Mouse (Mus musculus) 416B (cell line): ENCODE results near the gene Hint1.
"Not testable (repeated sequence)": the region's sequence is repeated elsewhere in the genome, so short reads cannot be mapped to it uniquely, and the experiment has no call there.

ENCODE experiments used
- DNase-seq: peaks from one replicate; pipeline ENCODE4 v3.0.0; 2011; ENCODE audit warnings: low read depth

The Hint1 gene

GRCm38 (mm10) chr11:54896646-54897045 lies 30.5 kb downstream of the Hint1 start:
- not testable (repeated sequence) for DNase-seq

GRCm38 (mm10) chr11:54897470-54897869 lies 31.3 kb downstream of the Hint1 start:
- DNase-seq, result no peak

DNA sequence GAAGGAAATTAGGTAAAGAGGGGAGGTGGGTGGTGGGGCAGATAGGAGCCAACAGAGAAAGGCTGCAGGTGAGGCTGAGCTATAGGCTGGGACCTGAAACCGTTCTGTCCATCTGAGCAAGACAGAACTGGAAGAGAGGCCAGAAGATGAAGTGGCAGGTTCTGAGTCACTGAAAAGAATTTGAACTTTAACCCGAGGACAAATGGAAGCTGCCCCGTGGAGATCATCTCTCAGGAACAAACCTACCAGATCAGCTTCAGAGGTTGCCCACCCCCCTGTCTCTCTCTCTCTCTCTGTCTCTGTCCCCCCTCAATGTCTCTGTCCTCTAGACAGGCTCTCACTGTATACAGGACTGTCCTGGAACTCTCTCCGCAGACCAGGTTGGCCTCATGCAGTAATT lies 33.5 kb downstream of the Hint1 start:
- no peak for DNase-seq

DNA sequence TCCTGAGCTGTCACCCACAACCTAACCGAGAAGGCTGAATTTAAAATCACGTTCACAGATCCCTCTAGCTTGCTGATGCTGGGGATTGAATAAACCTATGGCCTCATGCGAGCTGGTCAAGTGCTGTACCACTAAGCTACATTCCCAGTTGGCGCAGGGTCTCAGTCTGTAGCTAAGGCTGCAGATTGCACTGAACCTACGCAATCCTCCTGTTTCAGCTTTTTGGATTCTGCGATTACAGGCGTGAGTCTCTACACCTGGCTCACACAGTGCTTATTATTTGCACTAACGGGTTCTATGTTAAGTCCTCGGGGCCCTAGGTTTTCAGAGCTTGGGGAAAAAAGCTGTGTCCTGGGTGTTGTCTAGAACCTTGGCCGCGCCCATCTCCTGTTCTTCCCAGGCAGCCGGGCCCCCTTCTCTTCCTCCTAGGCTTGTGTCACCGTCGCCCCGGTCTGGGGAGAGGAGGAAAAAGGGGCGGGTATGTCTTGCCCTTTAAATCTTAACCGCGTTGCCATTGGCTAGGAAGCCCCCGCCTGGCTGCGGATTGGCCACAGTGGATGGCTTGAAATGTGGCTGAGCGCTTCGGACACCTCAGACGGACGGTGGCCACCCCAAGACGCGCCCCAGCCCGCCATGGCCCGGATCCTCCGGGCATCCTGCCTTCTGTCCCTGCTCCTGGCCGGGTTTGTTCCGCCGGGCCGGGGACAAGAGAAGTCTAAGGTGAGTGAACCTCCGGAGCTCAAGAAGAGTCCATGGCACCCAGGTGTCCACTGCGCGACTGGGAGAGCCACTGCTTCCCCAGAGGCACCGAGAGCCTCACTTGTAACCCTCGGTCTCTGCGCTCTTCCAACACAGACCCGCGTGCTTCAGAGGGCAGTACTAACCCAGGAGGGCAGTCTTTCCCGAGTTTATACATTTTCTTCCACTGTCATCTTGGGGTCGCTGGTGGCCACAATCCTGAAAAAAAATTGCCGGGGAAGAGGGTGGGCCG lies 36.4 kb downstream of the Hint1 start, which contains the start of gene Gpx3:
Gpx3 (plus strand) TSS at position 121 of the 991 bp plus-strand sequence.
- no peak for DNase-seq

DNA sequence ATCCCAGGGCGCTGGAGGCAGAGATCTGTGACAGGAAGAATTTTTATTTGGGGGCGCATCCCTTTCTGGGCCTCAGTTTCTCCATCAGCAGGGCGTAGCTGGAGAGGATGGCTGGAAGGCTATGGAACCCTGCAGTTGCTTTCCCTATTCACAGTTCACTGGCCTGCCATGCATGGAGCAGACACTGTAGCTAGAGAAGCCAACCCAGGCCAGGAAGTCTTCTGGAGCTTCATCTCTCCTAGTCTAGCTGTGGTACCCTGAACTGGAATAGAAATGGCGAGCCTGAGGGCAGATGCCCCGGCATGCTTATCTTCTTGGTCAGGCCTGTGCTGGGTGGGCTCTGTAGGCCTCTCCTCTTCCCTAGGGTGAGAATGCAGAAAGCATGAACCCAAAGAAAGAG lies 37.2 kb downstream of the Hint1 start:
- no peak for DNase-seq

GRCm38 (mm10) chr11:54903940-54904706 lies 37.9 kb downstream of the Hint1 start:
- no peak for DNase-seq

GRCm38 (mm10) chr11:54905086-54905485 lies 38.9 kb downstream of the Hint1 start:
- no peak for DNase-seq

DNA sequence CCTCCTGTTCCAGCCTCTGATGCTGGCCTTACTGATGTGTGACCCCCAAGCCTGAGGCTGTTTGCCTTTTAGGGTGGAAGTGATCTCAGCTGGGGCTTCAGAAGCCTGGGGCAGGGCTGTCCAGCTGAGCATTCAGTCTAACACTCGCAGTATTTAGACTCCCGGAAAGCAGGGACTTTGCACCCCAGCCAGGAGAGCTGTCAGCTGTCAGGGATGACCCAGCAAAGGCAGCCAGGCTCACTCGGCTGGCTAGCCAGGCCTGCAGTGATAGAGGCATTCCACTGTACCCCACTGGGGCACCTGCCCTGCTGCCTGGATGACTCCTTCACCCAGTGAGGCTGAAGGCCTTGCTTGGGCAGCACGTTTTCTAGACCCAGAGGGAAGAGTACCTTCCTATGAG lies 39.7 kb downstream of the Hint1 start:
- DNase-seq, result no peak

DNA sequence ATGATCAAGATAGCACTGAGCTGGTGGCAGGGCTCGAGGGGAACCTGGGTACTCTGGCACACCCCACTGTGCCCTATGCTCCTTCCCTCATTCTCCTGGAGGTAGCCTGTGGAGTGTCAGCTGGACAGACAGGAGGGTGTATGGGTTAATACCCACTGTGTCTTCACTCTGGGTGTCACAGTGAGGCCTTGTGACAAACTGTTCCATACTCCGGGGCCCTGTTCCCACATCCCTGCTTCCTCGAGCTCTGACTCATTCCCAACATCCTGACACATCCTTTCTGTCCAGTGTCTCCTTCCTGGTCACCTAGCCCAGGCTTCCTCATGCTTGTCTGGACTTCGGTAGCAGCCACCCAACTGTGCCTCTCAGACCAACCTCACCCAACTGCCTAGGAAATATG lies 40.3 kb downstream of the Hint1 start:
- no peak for DNase-seq

DNA sequence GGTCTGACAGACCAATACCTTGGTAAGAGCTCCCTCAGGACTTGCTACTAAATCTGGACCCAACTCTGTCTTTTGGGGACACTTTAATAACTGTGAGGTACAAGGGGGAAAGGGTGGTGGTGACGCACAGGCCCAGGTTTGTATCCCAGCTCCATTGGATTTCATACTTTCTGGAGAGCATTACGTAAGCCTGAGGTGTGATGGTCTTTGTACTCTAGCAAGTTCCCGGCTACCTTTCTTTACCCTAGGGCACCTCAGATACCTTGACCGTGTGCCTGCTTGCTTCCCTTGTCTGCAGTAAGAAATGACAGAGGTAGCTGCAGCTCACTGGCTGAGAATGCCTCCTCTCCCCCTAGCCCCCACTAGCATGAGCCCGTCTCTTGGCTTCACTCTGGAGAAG lies 41.1 kb downstream of the Hint1 start:
- no peak for DNase-seq

GRCm38 (mm10) chr11:54909273-54909672 lies 43.1 kb downstream of the Hint1 start:
- DNase-seq, result no peak

- no peak for DNase-seq
Observed at GRCm38 (mm10) chr11:54910081-54910665, 44.0 kb downstream of the Hint1 start.

DNA sequence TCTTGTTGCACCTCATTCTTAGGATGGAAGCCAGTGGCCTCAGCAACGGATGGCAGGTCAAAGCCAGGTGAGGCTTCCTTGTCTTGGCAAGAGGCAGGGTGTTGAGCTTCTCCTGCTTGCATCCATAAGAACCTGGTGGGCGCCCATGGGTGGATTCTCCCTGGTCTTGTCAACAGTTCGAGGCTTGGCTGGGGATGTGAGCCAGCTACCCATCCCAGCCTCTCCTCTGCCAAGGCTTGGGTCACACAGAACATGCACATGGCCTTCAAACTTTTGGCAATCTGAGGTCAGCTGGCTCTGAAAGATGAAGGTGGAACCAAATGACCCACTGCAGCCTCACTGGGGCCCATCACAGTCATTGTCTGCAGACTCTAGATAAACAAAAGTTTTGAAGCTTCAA lies 45.0 kb downstream of the Hint1 start:
- DNase-seq, result no peak

DNA sequence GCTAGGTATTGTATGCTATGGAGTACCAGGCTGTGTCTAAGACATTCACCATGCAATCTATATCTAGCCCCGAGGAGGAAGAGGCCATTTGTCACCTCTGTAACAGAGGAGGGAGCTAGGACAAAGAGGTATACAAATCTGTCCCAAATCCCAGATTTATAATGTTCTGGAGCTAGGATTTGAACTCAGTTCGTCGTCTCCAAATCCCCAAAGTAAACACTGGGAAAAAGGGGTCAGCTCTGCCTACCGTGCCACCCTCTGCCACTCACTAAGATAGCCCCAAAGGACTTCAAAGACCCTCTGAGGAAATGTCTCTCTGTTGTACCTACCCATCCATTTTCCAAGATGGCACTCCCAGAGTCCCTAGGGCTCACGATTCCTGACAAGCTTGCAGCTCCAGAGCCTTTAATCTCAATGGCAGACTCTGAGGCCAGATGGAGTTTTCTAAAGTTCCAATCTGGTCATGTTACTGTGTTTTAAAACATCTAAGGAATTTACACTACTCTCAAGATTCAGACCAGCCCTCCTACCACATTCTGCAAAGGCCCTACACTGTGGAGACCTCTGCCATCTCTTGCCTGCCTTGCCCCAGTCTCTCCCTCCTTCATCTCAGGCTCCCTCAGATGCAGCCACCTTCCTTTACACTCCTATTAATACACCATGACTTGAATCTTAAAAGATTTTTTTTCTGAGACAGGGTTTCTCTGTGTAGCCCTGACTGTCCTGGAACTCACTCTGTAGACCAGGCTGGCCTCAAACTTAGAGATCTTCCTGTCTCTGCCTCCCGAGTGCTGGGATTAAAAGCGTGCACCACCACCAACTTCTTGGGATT lies 45.7 kb downstream of the Hint1 start:
- no peak for DNase-seq

DNA sequence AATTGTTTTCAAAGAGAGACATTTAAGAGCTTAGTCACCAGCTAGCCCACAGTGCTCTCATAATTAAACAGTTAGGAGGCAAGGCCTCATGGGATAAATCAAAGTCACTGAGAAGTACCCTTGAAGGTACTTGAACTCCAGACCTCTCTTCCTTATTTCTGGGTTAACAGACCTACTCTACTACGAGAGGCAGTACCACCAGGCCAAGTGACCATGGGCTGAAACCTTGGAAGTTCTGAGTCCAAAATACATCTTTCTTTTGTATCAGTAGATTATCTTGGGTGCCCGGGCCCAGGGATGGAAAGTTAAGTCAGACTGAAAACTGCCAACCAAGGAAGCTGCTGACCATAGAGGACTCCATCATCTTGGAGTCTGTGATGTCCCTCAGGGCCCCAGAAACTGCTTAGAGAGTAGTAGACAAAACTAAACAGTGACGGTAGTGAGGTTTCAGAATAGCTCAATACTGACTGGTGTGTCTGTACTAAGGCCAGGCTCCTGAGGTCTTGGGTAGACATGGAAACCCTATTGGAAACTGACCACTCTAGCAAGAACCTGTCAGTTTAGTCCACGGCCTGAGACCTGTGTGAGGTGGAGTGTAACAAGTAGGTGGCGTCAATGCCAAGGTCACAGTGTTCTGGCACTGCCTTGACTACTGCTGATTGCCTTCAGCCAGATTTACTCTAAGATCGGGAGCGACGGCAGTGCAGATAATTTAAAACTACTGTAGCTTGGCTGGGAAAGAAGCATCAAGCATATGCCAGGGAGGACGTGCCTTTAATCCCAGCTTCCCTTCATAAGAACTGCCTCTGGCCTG lies 46.5 kb downstream of the Hint1 start:
- no peak for DNase-seq

DNA sequence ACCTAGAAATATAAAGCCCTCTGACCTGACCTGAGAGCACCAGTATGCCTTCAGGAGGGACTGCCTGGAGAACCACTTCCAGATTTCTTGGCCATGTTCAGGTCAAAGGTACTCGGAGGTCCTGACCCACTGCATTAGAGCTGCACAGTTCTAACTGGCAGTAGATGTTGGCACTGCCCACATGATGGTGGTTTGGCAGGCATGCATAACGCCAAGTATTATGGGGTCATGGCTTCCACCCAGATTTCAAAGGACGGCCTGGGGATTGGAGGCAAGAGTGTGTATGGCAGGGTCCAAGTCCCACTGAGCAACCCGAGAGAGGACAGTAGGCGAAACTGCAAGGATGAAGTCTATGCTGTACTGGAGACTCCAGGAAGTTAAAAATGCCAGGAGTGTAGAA lies 47.7 kb downstream of the Hint1 start:
- DNase-seq, result no peak

- no peak for DNase-seq
Observed at GRCm38 (mm10) chr11:54917461-54917860, 51.3 kb downstream of the Hint1 start.

DNA sequence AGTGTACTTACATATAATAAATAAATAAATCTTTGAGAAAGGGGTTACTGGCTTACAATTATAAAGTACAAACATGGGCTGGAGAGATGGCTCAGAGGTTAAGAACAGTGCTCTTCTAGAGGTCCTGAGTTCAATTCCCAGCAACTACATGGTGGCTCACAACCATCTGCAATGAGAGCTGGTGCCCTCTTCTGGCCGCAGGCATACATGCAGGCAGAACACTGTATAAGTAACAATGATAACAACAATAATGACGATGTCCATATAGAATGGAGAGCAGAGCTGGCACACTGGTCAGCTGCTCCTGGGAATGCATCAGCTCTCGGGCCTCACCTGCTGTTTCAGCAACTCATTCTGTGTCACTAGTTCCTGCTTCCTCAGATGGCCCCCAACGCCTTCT lies 52.1 kb downstream of the Hint1 start:
- DNase-seq, result peak; percentile 32
